Mouse (Mus musculus): ENCODE results near the gene Myocd. TPM values are rescaled to one million over a fixed set of nuclear protein-coding genes. Genes with fewer than 3 reads are reported as not detected.

Gene Myocd
- polyA plus RNA-seq, 1 experiment from 2014 or later: 0.11 TPM

- Histone ChIP-seq H3K4me3 (ENCODE audit: low read depth, low read length) (no peak overlapping the region), H3K9ac (ENCODE audit: low read depth, low read length) (no peak overlapping the region), H3K4me2 (ENCODE audit: low read depth, low read length) (no peak overlapping the region), H3K4me1 (ENCODE audit: control insufficient read depth, low read depth, low read length) (no peaks in the 10 kb centered on the region), H3K36me3 (ENCODE audit: control insufficient read depth, insufficient read depth) (no peaks in the 10 kb centered on the region), H3K27ac (ENCODE audit: low read length) (no peak overlapping the region), H3K27me3 (ENCODE audit: control insufficient read depth, insufficient read depth, low read depth, low read length) (no peaks in the 10 kb centered on the region), H3K9me3 (replicated peaks; ENCODE audit: control insufficient read depth, low read length) (no peaks in the 10 kb centered on the region)
- ATAC-seq (ENCODE audit: low read depth): no peak
- WGBS (ENCODE audit: insufficient replicate concordance): 79% methylated on average over 2 of the region's 2 CpGs
These were observed 32.9 kb downstream of the Myocd start for GRCm38 (mm10) chr11:65236907-65237306.

DNA sequence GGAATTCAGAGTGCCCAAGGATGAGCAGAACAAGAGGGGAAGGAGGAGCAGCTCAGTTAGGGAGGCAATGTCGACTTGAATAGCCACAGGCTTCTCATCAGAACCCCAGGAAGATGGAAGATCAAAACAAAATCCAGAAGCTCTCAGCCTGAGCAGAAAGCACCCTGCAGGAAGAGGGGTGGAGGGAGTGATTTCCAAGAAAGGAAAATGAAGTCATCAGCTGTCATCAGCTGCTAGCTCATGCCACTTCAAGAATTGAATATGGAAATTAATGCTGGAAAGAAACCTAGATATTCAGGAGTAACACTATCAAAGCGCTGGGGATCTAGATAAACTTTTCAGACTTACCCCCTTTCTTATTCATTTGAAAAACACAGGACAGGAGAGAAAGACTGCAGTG lies 34.4 kb downstream of the Myocd start:
- Histone ChIP-seq H3K9ac (ENCODE audit: low read depth, low read length) (no peak overlapping the region), H3K4me3 (ENCODE audit: low read depth, low read length) (no peak overlapping the region), H3K27me3 (ENCODE audit: control insufficient read depth, insufficient read depth, low read depth, low read length) (no peaks in the 10 kb centered on the region), H3K4me2 (ENCODE audit: low read depth, low read length) (no peak overlapping the region), H3K4me1 (ENCODE audit: control insufficient read depth, low read depth, low read length) (no peaks in the 10 kb centered on the region), H3K27ac (ENCODE audit: low read length) (no peak overlapping the region), H3K36me3 (ENCODE audit: control insufficient read depth, insufficient read depth) (no peaks in the 10 kb centered on the region), H3K9me3 (replicated peaks; ENCODE audit: control insufficient read depth, low read length) (no peaks in the 10 kb centered on the region)
- ATAC-seq (ENCODE audit: low read depth): no peak
- WGBS (ENCODE audit: insufficient replicate concordance): 19% methylated on average over 2 of the region's 2 CpGs

GRCm38 (mm10) chr11:65231771-65232170 lies 38.0 kb downstream of the Myocd start:
- no peaks in the 10 kb centered on the region for H3K36me3 ChIP-seq (ENCODE audit: control insufficient read depth, insufficient read depth)
- 69% methylated on average over 4 of the region's 4 CpGs for WGBS (ENCODE audit: insufficient replicate concordance)

DNA sequence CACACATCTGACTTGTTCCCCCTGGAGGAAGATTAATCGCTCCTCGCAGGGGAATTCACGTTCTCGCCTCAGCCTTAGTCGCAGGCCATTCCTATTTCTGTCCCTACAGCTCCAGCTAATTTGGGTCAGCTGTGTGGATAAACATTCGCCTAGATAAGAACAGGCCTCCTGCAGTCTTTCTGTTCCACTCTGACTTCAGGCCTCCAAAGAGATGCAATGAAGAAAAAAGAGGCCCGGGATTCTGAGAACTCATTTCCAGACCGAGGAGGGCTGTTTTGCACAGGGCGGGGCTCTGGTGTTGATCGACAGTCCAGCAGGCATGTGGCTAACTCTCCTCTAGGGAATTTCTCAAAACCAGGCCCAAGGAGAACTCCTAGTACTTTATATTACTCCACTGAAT lies 43.0 kb downstream of the Myocd start:
- H3K27me3 ChIP-seq (ENCODE audit: control insufficient read depth, insufficient read depth, low read depth, low read length): no peaks in the 10 kb centered on the region
- H3K27ac ChIP-seq (ENCODE audit: low read length): no peak overlapping the region
- H3K4me2 ChIP-seq (ENCODE audit: low read depth, low read length): no peak overlapping the region
- no peak overlapping the region for H3K4me3 ChIP-seq (ENCODE audit: low read depth, low read length)
- no peaks in the 10 kb centered on the region for H3K9me3 ChIP-seq (replicated peaks; ENCODE audit: control insufficient read depth, low read length)
- H3K9ac ChIP-seq (ENCODE audit: low read depth, low read length): no peak overlapping the region
- no peak for ATAC-seq (ENCODE audit: low read depth)
- H3K36me3 ChIP-seq (ENCODE audit: control insufficient read depth, insufficient read depth): no peaks in the 10 kb centered on the region
- WGBS (ENCODE audit: insufficient replicate concordance): 48% methylated on average over 10 of the region's 10 CpGs
- no peaks in the 10 kb centered on the region for H3K4me1 ChIP-seq (ENCODE audit: control insufficient read depth, low read depth, low read length)

More at GRCm38 (mm10) chr11:65231771-65232170, 38.0 kb downstream of the Myocd start:
- Histone ChIP-seq H3K27me3 (ENCODE audit: control insufficient read depth, insufficient read depth, low read depth, low read length) (no peaks in the 10 kb centered on the region), H3K4me2 (ENCODE audit: low read depth, low read length) (no peak overlapping the region), H3K4me3 (ENCODE audit: low read depth, low read length) (no peak overlapping the region), H3K9ac (ENCODE audit: low read depth, low read length) (no peak overlapping the region), H3K4me1 (ENCODE audit: control insufficient read depth, low read depth, low read length) (no peaks in the 10 kb centered on the region), H3K27ac (ENCODE audit: low read length) (no peak overlapping the region), H3K9me3 (replicated peaks; ENCODE audit: control insufficient read depth, low read length) (no peaks in the 10 kb centered on the region)
- ATAC-seq (ENCODE audit: low read depth): no peak

- no peaks in the 10 kb centered on the region for H3K9me3 ChIP-seq (replicated peaks; ENCODE audit: control insufficient read depth, low read length)
- no peak for ATAC-seq (ENCODE audit: low read depth)
- H3K4me1 ChIP-seq (ENCODE audit: control insufficient read depth, low read depth, low read length): no peaks in the 10 kb centered on the region
- WGBS (ENCODE audit: insufficient replicate concordance): 51% methylated on average over 9 of the region's 9 CpGs
- no peaks in the 10 kb centered on the region for H3K27me3 ChIP-seq (ENCODE audit: control insufficient read depth, insufficient read depth, low read depth, low read length)
- no peak overlapping the region for H3K9ac ChIP-seq (ENCODE audit: low read depth, low read length)
- no peak overlapping the region for H3K4me2 ChIP-seq (ENCODE audit: low read depth, low read length)
- no peak overlapping the region for H3K4me3 ChIP-seq (ENCODE audit: low read depth, low read length)
- H3K27ac ChIP-seq (ENCODE audit: low read length): no peak overlapping the region
- H3K36me3 ChIP-seq (ENCODE audit: control insufficient read depth, insufficient read depth): no peaks in the 10 kb centered on the region
These were observed 54.7 kb downstream of the Myocd start for GRCm38 (mm10) chr11:65214954-65215629.

DNA sequence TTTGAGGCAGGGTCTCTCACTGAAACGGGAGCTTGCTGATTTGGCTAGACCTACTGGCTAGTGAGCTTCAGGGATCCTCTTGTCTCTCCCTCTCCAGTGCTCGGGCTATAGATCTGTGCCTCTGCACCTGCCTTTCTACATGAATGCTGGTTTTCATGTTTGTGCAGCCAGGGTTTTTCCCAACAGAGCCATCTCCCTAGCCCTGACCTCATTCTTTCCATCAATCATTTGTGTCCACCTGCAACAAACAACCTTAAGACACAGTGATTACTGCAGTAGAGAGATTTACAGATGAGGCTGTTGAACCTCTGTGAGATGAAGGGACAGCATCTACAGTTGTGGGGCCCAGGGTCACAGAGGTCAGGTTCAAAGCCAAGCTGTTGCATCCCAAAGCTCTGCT lies 56.0 kb downstream of the Myocd start:
- Histone ChIP-seq H3K4me2 (ENCODE audit: low read depth, low read length) (no peak overlapping the region), H3K9me3 (replicated peaks; ENCODE audit: control insufficient read depth, low read length) (no peaks in the 10 kb centered on the region), H3K27me3 (ENCODE audit: control insufficient read depth, insufficient read depth, low read depth, low read length) (no peaks in the 10 kb centered on the region), H3K4me1 (ENCODE audit: control insufficient read depth, low read depth, low read length) (no peaks in the 10 kb centered on the region), H3K4me3 (ENCODE audit: low read depth, low read length) (no peak overlapping the region), H3K9ac (ENCODE audit: low read depth, low read length) (no peak overlapping the region), H3K27ac (ENCODE audit: low read length) (no peak overlapping the region), H3K36me3 (ENCODE audit: control insufficient read depth, insufficient read depth) (no peaks in the 10 kb centered on the region)
- ATAC-seq (ENCODE audit: low read depth): no peak
- WGBS (ENCODE audit: insufficient replicate concordance): 58% methylated on average over 2 of the region's 2 CpGs

DNA sequence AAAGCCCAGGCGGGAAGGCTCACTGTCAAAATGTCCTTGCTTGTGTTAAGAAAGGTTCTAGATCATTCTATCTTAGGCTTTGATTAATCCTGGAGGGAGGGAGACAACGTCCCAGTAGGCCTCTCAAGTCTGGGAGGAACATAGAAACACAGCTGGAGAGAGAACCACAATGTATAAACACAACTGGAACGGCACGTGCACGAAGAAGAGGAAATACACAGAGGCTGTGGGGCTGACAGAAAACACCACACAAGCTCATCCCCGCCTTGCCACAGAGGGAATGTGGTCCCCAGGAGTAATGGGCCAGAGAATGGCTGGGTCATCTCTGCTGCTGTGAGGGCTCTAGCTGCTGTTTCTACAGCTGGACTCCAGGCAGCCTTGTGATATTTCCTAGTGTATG lies 58.1 kb downstream of the Myocd start:
- no peak overlapping the region for H3K4me2 ChIP-seq (ENCODE audit: low read depth, low read length)
- no peaks in the 10 kb centered on the region for H3K36me3 ChIP-seq (ENCODE audit: control insufficient read depth, insufficient read depth)
- H3K9me3 ChIP-seq (replicated peaks; ENCODE audit: control insufficient read depth, low read length): no peaks in the 10 kb centered on the region
- WGBS (ENCODE audit: insufficient replicate concordance): 50% methylated on average over 6 of the region's 6 CpGs
- H3K4me1 ChIP-seq (ENCODE audit: control insufficient read depth, low read depth, low read length): no peaks in the 10 kb centered on the region
- H3K27me3 ChIP-seq (ENCODE audit: control insufficient read depth, insufficient read depth, low read depth, low read length): no peaks in the 10 kb centered on the region
- no peak for ATAC-seq (ENCODE audit: low read depth)
- no peak overlapping the region for H3K27ac ChIP-seq (ENCODE audit: low read length)
- no peak overlapping the region for H3K9ac ChIP-seq (ENCODE audit: low read depth, low read length)
- H3K4me3 ChIP-seq (ENCODE audit: low read depth, low read length): no peak overlapping the region

DNA sequence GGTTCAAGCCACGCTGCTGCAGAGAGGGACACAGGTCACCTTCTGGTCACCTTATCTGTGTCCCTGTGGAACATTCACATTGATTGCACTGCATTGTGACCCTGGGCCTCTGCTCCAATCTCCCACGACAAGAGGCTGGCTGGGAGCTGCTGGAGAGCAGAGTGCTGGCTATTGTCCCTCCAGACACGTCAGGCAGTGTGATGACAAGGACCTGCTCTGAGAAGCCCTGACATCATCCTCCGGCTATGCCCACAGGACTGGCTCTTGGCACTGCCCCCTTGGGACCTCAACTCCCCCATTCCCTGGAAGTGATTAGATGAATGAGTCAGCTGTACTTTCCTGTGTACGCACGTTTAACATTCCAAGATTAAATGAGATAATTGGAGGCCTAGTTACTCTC lies 60.3 kb downstream of the Myocd start:
- no peaks in the 10 kb centered on the region for H3K27me3 ChIP-seq (ENCODE audit: control insufficient read depth, insufficient read depth, low read depth, low read length)
- no peaks in the 10 kb centered on the region for H3K9me3 ChIP-seq (replicated peaks; ENCODE audit: control insufficient read depth, low read length)
- no peaks in the 10 kb centered on the region for H3K4me1 ChIP-seq (ENCODE audit: control insufficient read depth, low read depth, low read length)
- H3K4me3 ChIP-seq (ENCODE audit: low read depth, low read length): no peak overlapping the region
- WGBS (ENCODE audit: insufficient replicate concordance): 38% methylated on average over 6 of the region's 6 CpGs
- no peak overlapping the region for H3K4me2 ChIP-seq (ENCODE audit: low read depth, low read length)
- no peaks in the 10 kb centered on the region for H3K36me3 ChIP-seq (ENCODE audit: control insufficient read depth, insufficient read depth)
- H3K9ac ChIP-seq (ENCODE audit: low read depth, low read length): no peak overlapping the region
- no peak for ATAC-seq (ENCODE audit: low read depth)
- H3K27ac ChIP-seq (ENCODE audit: low read length): no peak overlapping the region

DNA sequence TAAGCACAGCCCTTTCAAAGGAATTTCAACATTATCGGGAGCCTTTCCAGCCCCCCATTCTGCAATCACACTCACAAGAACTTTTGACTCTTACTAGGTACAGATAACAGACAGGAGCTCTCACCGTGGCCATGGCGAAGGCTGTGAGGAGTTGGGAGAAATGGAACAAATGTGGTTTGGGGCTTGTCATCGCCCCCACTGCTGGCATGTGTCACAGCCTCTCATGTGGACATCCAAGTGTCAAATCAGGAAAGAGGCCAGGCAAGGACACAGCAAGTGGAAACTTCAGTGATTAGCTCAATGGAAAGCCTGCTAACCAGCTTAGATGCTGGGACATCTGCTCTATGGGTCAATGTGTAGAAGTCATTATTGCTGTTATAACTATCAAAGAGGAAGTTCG lies 64.5 kb downstream of the Myocd start:
- 60% methylated on average over 5 of the region's 5 CpGs for WGBS (ENCODE audit: insufficient replicate concordance)
- Histone ChIP-seq H3K9me3 (replicated peaks; ENCODE audit: control insufficient read depth, low read length) (no peaks in the 10 kb centered on the region), H3K4me1 (ENCODE audit: control insufficient read depth, low read depth, low read length) (no peaks in the 10 kb centered on the region)

More for the DNA sequence above, 64.5 kb downstream of the Myocd start:
- no peak overlapping the region for H3K4me3 ChIP-seq (ENCODE audit: low read depth, low read length)
- no peaks in the 10 kb centered on the region for H3K27me3 ChIP-seq (ENCODE audit: control insufficient read depth, insufficient read depth, low read depth, low read length)
- H3K27ac ChIP-seq (ENCODE audit: low read length): no peak overlapping the region
- no peaks in the 10 kb centered on the region for H3K36me3 ChIP-seq (ENCODE audit: control insufficient read depth, insufficient read depth)
- no peak overlapping the region for H3K9ac ChIP-seq (ENCODE audit: low read depth, low read length)
- H3K4me2 ChIP-seq (ENCODE audit: low read depth, low read length): no peak overlapping the region
- ATAC-seq (ENCODE audit: low read depth): no peak
